Mouse (Mus musculus) neural tube, embryonic 12.5 days (tissue): ENCODE data around the gene Rptor. TPM values are rescaled to one million over a fixed set of nuclear protein-coding genes. Genes with fewer than 3 reads are reported as not detected.

Experiments used
- ATAC-seq: fragments of 200-750 bp; cut with Nextera tagmentation; 2 replicates; pipeline ENCODE4 v1.8.0; 2017; ENCODE audit warnings: low read depth, mild to moderate bottlenecking, moderate TSS enrichment, moderate library complexity; ENCODE audit not compliant: low FRiP score
- H3K27ac ChIP-seq: fragments of 300-500 bp; sonication (generic); 2 replicates; pipeline ENCODE4 v1.5.1; 2016
- H3K27me3 ChIP-seq: fragments of 300-500 bp; sonication (generic); replicated peaks from 2 replicates; pipeline ENCODE4 v1.6.1; 2016; ENCODE audit warnings: mild to moderate bottlenecking
- H3K36me3 ChIP-seq: fragments of 300-500 bp; sonication (generic); 2 replicates; pipeline ENCODE4 v1.6.1; 2016; ENCODE audit warnings: mild to moderate bottlenecking
- H3K4me1 ChIP-seq: fragments of 300-500 bp; sonication (generic); 2 replicates; pipeline ENCODE4 v1.6.1; 2016
- H3K4me2 ChIP-seq: fragments of 300-500 bp; sonication (generic); replicated peaks from 2 replicates; pipeline ENCODE4 v1.6.1; 2016; ENCODE audit warnings: mild to moderate bottlenecking
- H3K4me3 ChIP-seq: fragments of 300-500 bp; sonication (generic); 2 replicates; pipeline ENCODE4 v1.5.1; 2016
- H3K9ac ChIP-seq: fragments of 300-500 bp; sonication (generic); 2 replicates; pipeline ENCODE4 v1.6.1; 2016; ENCODE audit warnings: mild to moderate bottlenecking
- H3K9me3 ChIP-seq: fragments of 300-500 bp; sonication (generic); 2 replicates; pipeline ENCODE4 v1.6.1; 2016; ENCODE audit warnings: mild to moderate bottlenecking
- WGBS: fragments of 180-500 bp; shearing (Covaris S2); methylation state at CpG from one replicate; pipeline ENCODE4 v1.1.7; 2016; 5-methylcytosine and 5-hydroxymethylcytosine counted together
- polyA plus RNA-seq: library from polyadenylated mRNA; unstranded; fragments of >200 nt; fragmentation: Nextera tagmentation; extraction: Ambion mirVana; gene quantifications from 2 replicates; pipeline ENCODE4 v1.2.1, GENCODE M21; 2016

Rptor gene
- polyA plus RNA-seq, 1 experiment from 2014 or later = 17.8 TPM

- 93% methylated on average over 2 of the region's 2 CpGs for WGBS
- Histone ChIP-seq H3K27me3 (no peaks in the 10 kb centered on the region), H3K27ac (no peak overlapping the region), H3K36me3 (no peaks in the 10 kb centered on the region), H3K4me2 (no peak overlapping the region), H3K9me3 (no peaks in the 10 kb centered on the region), H3K4me1 (peaks cover 25% of the 10 kb centered on the region), H3K9ac (no peak overlapping the region), H3K4me3 (no peak overlapping the region)
- no peak for ATAC-seq
Measured at GRCm38 (mm10) chr11:119663876-119664275, 61.2 kb downstream of the Rptor start.

GRCm38 (mm10) chr11:119664678-119665307, 62.1 kb downstream of the Rptor start:
- Histone ChIP-seq H3K27me3 (no peaks in the 10 kb centered on the region), H3K4me1 (peaks cover 25% of the 10 kb centered on the region)
- WGBS = 84% methylated on average over 10 of the region's 10 CpGs

GRCm38 (mm10) chr11:119665308-119665702, 62.6 kb downstream of the Rptor start:
- Histone ChIP-seq H3K36me3 (no peaks in the 10 kb centered on the region), H3K4me2 (no peak overlapping the region), H3K4me3 (no peak overlapping the region), H3K9ac (no peak overlapping the region), H3K27ac (no peak overlapping the region), H3K27me3 (no peaks in the 10 kb centered on the region), H3K9me3 (no peaks in the 10 kb centered on the region), H3K4me1 (peaks cover 25% of the 10 kb centered on the region)
- no peak for ATAC-seq
- WGBS = 91% methylated on average over 5 of the region's 5 CpGs

More at GRCm38 (mm10) chr11:119664678-119665307, 62.1 kb downstream of the Rptor start:
- no peak overlapping the region for H3K27ac ChIP-seq
- H3K9ac ChIP-seq = no peak overlapping the region
- no peak for ATAC-seq
- no peak overlapping the region for H3K4me2 ChIP-seq
- H3K4me3 ChIP-seq = no peak overlapping the region
- H3K36me3 ChIP-seq = no peaks in the 10 kb centered on the region
- no peaks in the 10 kb centered on the region for H3K9me3 ChIP-seq

- Histone ChIP-seq H3K36me3 (no peaks in the 10 kb centered on the region), H3K9ac (no peak overlapping the region), H3K4me1 (peaks cover 32% of the 10 kb centered on the region), H3K27ac (0 out of 2 replicates have a peak overlapping the region, but pooled peaks have one; percentile 26), H3K9me3 (no peaks in the 10 kb centered on the region), H3K27me3 (no peaks in the 10 kb centered on the region), H3K4me2 (no peak overlapping the region), H3K4me3 (no peak overlapping the region)
- WGBS = 32% methylated on average over 2 of the region's 2 CpGs
- no peak for ATAC-seq
Measured at GRCm38 (mm10) chr11:119666567-119667108, 63.9 kb downstream of the Rptor start.

GRCm38 (mm10) chr11:119670690-119671666, 68.3 kb downstream of the Rptor start:
- Histone ChIP-seq H3K36me3 (no peaks in the 10 kb centered on the region), H3K9me3 (no peaks in the 10 kb centered on the region), H3K4me2 (no peak overlapping the region), H3K4me3 (no peak overlapping the region), H3K27ac (no peak overlapping the region), H3K4me1 (peaks cover 29% of the 10 kb centered on the region), H3K27me3 (no peaks in the 10 kb centered on the region), H3K9ac (no peak overlapping the region)
- WGBS = 81% methylated on average over 11 of the region's 11 CpGs
- ATAC-seq = no peak

GRCm38 (mm10) chr11:119672041-119672440, 69.3 kb downstream of the Rptor start:
- Histone ChIP-seq H3K36me3 (no peaks in the 10 kb centered on the region), H3K27me3 (no peaks in the 10 kb centered on the region), H3K4me3 (no peak overlapping the region), H3K27ac (no peak overlapping the region), H3K9me3 (no peaks in the 10 kb centered on the region), H3K4me2 (no peak overlapping the region), H3K9ac (no peak overlapping the region), H3K4me1 (peaks cover 25% of the 10 kb centered on the region; the same call in 1 of the 2 replicates)
- ATAC-seq = no peak
- WGBS = 39% methylated on average over 2 of the region's 2 CpGs

GRCm38 (mm10) chr11:119672775-119673174, 70.1 kb downstream of the Rptor start:
- ATAC-seq = no peak
- no peak overlapping the region for H3K9ac ChIP-seq
- no peaks in the 10 kb centered on the region for H3K27me3 ChIP-seq
- no peaks in the 10 kb centered on the region for H3K36me3 ChIP-seq
- H3K4me2 ChIP-seq = no peak overlapping the region
- H3K9me3 ChIP-seq = no peaks in the 10 kb centered on the region
- WGBS = 75% methylated on average over 4 of the region's 4 CpGs
- H3K4me1 ChIP-seq = peaks cover 25% of the 10 kb centered on the region; the same call in 1 of the 2 replicates
- no peak overlapping the region for H3K4me3 ChIP-seq
- H3K27ac ChIP-seq = no peak overlapping the region

- Histone ChIP-seq H3K36me3 (no peaks in the 10 kb centered on the region), H3K27ac (no peak overlapping the region), H3K4me2 (no peak overlapping the region), H3K9me3 (no peaks in the 10 kb centered on the region), H3K27me3 (no peaks in the 10 kb centered on the region), H3K9ac (no peak overlapping the region), H3K4me3 (no peak overlapping the region), H3K4me1 (peaks cover 25% of the 10 kb centered on the region; the same call in 1 of the 2 replicates)
- no peak for ATAC-seq
- 60% methylated on average over 4 of the region's 4 CpGs for WGBS
Measured at GRCm38 (mm10) chr11:119674835-119675234, 72.1 kb downstream of the Rptor start.

- no peaks in the 10 kb centered on the region for H3K9me3 ChIP-seq
- no peak overlapping the region for H3K4me2 ChIP-seq
- H3K36me3 ChIP-seq = no peaks in the 10 kb centered on the region
- no peak overlapping the region for H3K27ac ChIP-seq
- H3K9ac ChIP-seq = no peak overlapping the region
- H3K27me3 ChIP-seq = no peaks in the 10 kb centered on the region
- WGBS = 73% methylated on average over 6 of the region's 6 CpGs
- no peak overlapping the region for H3K4me3 ChIP-seq
- ATAC-seq = no peak
- H3K4me1 ChIP-seq = peaks cover 24% of the 10 kb centered on the region; the same call in 1 of the 2 replicates
Measured at GRCm38 (mm10) chr11:119675546-119675945, 72.8 kb downstream of the Rptor start.

GRCm38 (mm10) chr11:119676751-119677411, 74.2 kb downstream of the Rptor start:
- Histone ChIP-seq H3K4me1 (peaks cover 28% of the 10 kb centered on the region), H3K27me3 (no peaks in the 10 kb centered on the region), H3K4me3 (no peak overlapping the region), H3K9me3 (no peaks in the 10 kb centered on the region), H3K36me3 (no peaks in the 10 kb centered on the region), H3K27ac (no peak overlapping the region), H3K9ac (no peak overlapping the region), H3K4me2 (no peak overlapping the region)
- no peak for ATAC-seq
- 81% methylated on average over 7 of the region's 7 CpGs for WGBS

GRCm38 (mm10) chr11:119678427-119678826, 75.7 kb downstream of the Rptor start:
- no peak for ATAC-seq
- 86% methylated on average over 5 of the region's 5 CpGs for WGBS
- no peak overlapping the region for H3K4me3 ChIP-seq

GRCm38 (mm10) chr11:119680735-119681134, 78.0 kb downstream of the Rptor start:
- no peak for ATAC-seq
- Histone ChIP-seq H3K9me3 (no peaks in the 10 kb centered on the region), H3K27ac (no peak overlapping the region), H3K4me2 (no peak overlapping the region), H3K36me3 (no peaks in the 10 kb centered on the region), H3K4me1 (peaks cover 28% of the 10 kb centered on the region), H3K4me3 (no peak overlapping the region), H3K27me3 (no peaks in the 10 kb centered on the region), H3K9ac (no peak overlapping the region)
- 69% methylated on average over 2 of the region's 2 CpGs for WGBS

More at GRCm38 (mm10) chr11:119678427-119678826, 75.7 kb downstream of the Rptor start:
- no peak overlapping the region for H3K4me2 ChIP-seq
- H3K27ac ChIP-seq = no peak overlapping the region
- peaks cover 28% of the 10 kb centered on the region for H3K4me1 ChIP-seq
- no peaks in the 10 kb centered on the region for H3K36me3 ChIP-seq
- no peaks in the 10 kb centered on the region for H3K27me3 ChIP-seq
- no peak overlapping the region for H3K9ac ChIP-seq
- no peaks in the 10 kb centered on the region for H3K9me3 ChIP-seq
